Mouse (Mus musculus): ENCODE measurements around the gene Sik2.

The Sik2 gene

DNA sequence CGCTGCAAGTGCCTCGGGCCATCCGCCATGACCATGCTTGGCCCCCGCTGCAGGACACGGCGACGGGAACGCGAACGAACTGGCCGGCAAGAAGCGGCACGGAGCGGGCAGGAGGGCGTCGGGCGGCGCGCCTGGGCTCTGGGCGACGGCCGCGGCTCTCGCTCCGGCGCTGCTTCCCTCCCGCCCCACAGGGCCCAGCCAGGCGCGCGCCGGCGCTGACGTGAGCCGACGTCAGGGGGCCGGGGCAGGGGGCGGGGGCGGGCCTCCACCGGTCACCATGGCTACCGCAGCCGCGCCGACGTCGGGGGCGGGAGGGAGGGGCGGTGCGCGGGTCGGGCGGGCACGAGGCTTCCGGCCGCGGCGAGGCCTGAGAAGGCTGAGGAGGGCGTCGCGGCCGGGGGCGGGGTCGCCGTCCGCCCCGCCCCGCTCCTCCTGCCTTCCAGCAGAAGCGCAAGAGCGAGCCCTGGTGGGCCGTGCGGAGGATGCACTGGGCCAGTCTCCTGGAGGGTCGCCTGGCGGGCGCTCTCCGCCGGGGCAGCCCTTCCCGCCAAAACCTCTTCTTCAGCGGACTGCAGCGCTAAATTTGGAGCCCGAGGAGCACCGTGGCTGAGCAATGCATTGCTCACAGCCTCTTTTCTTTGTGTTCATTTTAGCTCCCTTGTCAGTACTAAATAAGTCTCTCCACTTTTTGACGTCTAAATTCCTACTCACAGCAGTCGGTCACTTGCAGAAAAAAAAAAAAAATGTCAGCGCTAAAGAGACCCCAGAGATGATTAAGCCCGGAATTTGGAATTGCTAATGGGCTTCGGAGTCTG lies at the start of gene Sik2:
Gene Sik2, minus strand, starts transcription at position 233 of the 815 bp plus-strand sequence.
- peak; percentile 93 to 94 for DNase-seq (ENCODE audit: low spot score in 2 of 2)

DNA sequence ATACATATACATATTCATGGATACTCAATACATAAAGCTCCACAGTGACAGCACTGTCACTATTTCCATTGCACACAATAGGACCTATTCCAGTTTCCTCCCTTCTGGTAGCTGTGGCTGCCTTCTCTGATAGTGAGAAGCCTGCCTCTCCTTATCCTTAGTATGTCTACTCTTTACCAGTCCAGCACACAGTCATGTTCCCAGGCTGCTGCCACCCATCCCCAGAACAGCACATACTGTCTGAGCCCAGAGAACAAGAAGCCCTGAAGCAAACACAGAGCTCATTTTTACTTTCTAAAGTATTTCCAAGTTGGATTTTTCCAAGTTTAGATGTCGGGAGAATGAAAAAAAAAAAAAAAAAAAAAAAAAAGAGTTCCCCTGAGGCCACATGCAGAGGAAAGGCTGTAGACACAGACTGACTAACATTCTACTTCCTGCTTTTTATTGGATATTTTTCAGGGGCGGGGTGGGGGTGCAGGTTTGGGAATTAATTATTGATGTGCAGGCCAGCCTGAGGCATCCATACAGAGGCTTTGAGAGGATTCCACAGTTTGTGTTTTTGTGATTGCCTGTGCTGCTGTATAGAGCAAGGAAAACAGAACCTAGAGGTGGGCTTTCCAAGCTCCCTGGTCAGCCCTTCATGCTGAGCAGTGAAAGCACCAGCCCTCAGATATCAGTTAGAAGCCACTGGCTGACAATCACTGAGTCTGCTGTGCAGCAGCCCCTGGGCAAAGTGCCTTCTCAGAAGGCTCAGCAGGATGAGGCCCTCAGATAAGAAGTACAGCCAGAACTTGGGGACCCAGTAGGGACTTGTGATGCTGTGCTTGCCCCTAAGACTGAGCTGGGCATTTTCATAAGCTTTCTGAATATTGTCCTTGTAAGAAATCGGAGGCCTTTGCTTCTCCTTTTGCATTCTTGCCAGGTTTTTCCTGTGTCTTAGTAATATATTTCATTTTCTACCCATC lies 47.8 kb upstream of the Sik2 start:
- no peak for DNase-seq (ENCODE audit: low spot score in 2 of 2)

DNA sequence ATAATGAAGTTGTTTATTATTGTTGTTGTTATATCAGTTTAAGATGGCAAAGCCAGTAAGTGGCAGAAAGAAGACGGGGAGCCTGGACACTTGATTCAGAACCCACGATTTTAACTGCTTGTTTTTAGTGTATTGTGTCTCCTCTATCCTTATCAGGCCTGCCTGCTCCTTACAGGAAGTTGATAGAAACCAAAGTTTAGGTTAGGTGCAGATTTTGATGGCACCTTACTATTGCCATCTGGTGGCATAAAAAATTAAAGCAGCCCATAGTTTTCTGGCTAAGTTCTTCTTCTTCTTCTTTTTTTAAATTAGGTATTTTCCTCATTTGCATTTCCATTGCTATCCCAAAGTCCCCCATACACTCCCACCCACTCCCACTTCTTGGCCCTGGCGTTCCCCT lies 43.3 kb upstream of the Sik2 start:
- DNase-seq (ENCODE audit: low spot score in 2 of 2): no peak

DNA sequence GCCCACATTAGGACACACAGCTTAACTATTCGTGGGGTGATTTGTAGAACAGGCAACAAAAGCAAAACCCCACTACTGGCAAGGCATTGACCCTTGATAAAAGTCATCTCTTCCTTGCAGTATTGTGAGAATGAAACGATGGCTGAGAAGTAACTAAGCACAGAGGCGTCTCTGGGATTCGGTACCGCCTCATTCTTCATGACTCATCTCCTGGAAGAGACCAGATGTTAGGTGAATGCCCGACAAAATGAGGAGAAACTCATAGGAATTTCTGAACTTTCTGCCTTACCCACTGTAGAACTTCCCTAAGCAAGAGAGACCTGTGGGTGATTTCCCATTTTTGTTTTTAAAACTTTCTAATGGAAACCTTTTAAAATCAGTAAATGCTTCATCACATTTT lies 33.3 kb upstream of the Sik2 start:
- DNase-seq (ENCODE audit: low spot score in 2 of 2): no peak

DNA sequence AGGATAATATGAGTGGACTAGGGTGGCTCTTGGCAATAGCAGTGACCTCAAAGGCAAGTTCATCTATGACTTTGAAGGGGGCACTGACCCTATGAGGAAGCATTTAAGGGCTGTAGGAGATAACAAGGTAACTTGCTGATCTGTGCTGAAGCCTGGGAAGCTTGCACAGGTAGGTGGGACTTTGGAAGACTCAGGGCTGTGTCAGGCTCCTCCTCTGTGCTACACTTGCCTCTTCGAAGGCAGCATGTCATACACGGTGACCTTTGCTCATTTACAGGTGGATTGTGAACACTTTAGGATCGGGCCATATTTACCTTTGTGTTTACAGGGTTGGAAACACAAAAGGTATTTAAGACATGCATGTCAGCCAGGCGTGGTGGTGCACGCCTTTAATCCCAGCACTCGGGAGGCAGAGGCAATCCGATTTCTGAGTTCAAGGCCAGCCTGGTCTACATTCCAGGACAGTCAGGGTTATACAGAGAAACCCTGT lies 32.7 kb upstream of the Sik2 start:
- no peak for DNase-seq (ENCODE audit: low spot score in 2 of 2)

DNA sequence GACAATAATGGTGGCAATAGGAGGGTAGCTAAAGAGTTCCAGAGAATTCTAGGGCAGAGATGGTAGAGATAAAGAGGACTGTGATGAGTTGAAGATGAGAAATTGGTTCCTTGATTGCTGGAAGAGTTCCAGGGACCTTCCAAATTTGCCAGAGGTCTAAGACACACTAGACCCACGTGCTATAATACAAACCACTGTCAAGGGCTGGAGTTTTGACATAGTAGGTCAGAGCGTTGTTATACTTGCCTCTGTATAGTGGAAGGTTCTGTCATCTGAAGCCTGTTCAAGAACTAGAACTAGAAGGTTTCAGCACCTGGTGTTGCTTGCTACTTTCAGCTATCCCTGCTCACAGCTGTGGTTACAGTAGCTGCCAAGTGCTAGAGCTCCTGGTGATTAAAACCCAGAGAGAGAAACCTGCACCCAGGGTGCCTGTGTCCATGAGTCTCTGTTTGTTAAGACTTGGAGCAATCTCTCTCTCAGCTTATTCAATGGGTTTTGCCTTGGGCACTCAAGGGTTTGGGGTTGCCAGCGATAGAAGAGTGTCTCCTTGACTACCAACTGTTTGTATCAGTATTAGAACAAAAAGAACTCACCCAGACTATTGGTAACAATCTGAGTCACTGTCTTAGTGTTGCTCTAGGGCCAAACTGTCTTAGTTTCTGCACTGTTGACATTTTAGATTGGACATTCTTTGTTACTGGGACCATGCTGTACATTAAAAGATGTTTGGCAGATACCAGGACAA lies 24.1 kb upstream of the Sik2 start:
- DNase-seq (ENCODE audit: low spot score in 2 of 2): no peak

DNA sequence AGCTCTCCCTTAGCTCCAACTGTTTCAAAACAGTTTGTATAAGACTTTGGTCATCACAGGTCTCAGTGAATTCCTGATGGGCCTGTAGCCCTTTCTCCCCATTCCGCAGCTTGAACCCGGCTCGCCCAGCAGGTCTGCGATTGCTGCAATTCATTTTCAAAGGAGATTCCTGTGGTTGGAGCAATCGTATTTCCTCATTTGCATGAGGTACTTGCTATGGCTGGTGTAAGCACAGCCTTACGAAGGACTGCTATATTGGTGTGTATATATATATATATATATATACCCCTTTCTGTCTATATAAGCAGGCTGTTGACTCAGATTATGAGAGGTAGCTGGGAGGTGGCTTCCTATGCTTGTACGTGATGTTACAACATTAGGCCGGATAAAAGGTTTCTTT lies 23.4 kb upstream of the Sik2 start:
- DNase-seq (ENCODE audit: low spot score in 2 of 2): no peak

DNA sequence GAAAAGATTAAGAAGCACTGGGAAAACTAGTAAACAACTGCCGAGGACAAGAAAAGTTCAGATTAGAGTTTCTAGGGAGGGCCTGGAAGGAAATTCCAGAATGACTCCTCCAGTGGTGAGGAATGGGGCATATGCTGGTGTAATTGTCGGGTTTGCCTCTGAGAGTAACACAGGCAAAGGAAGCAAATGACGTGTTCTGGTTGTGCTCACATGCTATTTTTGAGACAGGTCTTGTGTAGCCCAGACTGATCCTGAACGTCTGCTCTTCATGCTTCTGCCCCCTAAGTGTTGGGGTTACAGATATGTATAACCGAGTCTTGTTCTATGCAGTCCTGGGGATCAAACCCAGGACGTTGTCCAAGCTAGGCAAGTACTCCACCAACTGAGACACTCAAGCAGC lies 22.7 kb upstream of the Sik2 start:
- no peak for DNase-seq (ENCODE audit: low spot score in 2 of 2)

DNA sequence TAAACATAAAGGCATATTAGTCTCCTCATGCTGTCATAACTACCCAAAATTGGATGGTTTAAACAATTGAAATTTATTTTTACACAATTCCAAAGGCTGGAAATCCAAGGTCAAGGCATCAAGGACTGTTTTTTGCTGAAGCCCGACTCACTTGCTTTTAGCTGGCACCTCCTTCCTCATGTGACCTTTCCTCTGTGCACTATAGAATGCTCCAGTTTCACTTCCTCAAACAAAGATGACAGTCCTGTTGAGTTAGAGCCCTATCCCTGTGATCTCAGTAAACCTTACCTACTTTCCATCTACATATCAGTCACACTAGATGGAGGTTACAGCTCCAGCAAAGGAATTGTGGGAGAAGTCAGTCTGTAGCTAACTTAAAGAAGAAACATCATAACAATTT lies 21.3 kb upstream of the Sik2 start:
- no peak for DNase-seq (ENCODE audit: low spot score in 2 of 2)

DNA sequence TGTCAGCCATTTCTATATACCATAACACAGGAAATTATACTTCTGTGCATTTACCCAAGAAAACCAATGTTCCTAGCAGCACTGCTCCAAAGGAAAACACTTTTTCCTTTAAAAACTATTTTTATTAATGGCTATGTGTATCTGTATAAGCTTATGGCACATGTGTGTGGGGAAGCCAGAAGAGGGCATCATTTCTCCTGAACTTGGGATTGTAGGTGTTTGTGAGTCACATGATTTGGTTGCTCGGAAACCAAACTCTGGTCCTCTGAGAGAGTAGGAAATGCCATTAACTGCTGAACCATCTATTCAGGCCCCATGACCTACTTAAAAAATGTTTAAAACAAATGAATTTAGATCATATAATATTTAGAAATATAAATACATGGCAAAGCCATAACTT lies 18.1 kb upstream of the Sik2 start:
- DNase-seq (ENCODE audit: low spot score in 2 of 2): no peak

DNA sequence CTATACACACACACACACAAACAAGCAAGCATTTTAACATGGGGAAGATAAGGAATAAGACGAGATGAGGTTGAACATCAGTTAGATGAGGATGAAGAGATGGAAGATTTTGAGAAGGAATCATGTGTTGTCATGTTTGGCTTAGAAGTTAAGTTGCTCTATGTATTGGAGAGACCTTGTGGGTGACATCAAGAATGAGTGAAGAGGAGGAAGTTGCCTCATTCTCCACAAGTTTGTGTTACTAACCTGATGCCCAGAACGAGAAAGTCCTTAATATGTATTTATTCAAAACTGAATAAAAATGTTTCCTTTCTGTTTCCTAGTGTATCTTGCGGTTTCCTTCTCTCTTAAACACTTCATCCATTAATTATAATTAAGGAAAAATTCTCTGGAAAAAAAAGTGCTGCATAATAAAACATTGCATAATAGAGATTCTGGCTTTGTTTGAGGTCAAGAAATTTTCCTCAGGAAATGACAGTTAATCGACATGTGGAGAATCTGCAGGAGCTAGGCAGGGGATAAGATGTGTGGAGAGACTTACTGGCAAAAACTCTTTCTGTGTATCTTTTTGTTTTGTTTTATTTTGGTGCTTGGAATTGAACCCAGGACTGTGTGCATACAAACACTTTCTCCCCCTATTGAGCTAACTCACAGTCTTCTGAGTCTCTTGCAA lies 12.4 kb upstream of the Sik2 start:
- no peak for DNase-seq (ENCODE audit: low spot score in 2 of 2)

DNA sequence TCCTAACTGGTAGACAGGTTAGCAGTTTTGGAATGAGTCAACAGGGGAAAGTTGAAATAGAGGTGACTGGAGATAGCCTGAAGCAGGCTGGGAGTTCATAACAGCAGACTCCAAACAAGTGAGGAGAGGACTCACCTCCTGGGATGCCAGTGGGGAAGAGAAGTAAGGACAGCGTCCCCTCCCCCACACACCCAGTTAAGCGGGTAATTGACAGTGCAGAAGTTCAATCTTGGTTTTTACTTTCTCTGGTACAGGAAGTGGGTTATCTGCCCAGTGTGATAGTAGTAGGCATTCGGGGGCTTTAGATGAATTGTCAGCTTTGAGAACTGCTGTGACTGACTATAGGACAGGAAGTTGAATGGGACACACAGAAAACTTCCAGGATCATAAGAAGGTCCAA lies 11.5 kb upstream of the Sik2 start:
- no peak for DNase-seq (ENCODE audit: low spot score in 2 of 2)

DNA sequence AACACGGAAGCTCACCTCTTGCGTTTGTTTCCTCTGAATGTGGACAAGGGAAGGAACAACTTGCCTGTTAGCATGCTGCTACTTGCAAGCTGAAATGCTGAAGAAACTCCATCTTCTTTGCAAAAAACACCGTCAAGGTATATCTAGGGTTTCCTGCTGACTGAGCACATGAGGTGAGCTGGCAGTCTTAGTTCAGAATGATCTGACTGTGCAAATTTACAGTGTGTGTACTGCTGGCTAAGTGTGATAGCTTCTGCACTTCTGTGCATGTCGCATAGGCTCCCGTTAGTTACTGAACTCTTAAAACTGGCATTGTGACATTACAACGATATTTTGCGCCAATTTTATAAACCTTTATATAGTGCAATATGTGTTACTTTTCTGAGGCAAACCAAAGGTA lies 10.8 kb upstream of the Sik2 start:
- no peak for DNase-seq (ENCODE audit: low spot score in 2 of 2)

DNA sequence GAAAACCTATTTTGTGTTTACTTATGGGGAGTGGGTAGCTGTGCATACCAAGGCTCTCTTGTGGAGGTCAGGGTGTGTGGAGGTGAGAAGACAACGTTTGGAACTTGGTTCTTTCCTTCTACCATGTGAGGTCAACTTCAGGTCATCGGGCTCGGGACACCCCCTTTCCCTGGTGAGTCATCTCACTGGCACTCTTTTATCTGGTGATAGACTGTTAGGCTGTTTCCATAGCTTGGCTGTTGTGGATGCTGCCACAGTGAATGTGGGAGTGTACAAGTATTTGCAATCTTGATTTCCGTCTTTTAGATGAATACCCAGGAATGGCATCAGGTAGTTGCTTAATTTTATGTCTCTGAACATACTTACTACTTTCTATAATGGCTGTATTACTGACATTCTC lies 6.9 kb upstream of the Sik2 start:
- DNase-seq (ENCODE audit: low spot score in 2 of 2): peak in 1 of 2 experiments; percentile 22

DNA sequence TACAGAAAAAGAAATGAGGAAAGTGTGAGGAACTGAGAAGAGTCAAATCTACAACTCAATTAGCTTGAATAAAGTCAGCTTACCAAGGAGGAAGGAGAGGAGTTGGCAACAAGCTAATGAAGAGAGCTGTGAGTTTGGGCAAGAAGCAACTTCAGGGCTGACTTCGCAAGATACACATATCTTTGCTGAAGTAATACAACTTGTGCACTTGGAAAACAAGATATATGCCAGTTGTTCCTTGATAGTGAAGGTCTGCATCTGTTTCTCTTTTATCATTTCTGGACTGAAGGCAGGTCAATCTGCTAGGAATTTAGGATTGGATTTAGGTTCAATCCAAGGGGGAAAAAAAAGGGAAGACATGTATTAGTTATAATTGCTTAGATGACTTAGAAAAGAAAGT lies 4.8 kb upstream of the Sik2 start:
- DNase-seq (ENCODE audit: low spot score in 2 of 2): no peak

DNA sequence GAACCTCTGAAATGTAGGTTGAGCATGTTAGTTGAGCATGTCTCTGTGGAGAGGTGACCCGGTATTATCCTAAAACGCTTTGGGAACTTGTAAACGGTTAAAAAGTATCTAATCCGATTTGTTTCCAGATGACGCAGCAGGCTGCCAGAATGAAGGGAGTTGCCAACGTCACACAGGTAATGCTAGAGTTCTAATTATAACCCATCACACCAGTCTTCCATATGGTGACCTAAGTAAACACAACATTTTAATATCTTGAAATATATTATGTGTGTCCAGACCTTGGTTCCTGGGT lies 730 bp upstream of the Sik2 start:
- DNase-seq (ENCODE audit: low spot score in 2 of 2): no peak

DNA sequence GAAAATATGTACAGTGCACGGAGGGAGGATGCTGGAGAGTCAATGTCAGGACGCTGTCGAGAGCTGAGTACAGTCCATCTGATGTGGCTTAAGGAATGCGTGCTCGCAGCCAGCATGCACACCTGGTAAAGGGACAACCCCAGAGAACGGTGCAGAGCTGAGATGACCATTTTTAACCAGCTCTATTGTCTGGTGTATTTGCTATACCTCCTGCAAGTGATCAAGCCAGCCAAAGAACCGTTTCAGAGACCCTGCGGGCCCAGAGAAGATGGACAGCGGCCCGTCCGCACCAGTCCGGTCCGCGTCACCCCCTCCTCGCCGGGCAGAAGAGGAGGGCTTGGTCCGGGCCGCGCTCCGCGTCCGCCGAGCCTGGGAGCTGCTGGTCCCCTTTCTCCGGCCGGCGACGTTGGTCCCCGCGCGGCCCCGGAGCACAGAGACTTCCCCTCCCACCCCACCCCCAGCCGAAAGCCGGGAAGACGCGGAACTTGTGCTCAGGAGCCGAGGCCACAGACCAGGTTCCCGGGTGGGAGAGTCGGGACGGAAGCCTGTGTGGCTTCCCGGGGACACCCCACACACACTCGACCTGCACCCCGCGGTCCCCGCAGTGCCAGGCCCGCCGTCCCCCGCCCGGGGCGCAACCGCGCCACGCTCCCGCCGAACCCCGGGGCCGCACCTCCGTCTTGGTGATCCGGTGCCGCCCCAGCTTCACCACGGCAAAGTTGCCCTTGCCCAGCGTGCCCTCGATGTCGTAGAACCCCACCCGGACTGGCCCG lies 619 bp downstream of the Sik2 start:
- peak in 1 of 2 experiments; percentile 58 for DNase-seq (ENCODE audit: low spot score in 2 of 2)

DNA sequence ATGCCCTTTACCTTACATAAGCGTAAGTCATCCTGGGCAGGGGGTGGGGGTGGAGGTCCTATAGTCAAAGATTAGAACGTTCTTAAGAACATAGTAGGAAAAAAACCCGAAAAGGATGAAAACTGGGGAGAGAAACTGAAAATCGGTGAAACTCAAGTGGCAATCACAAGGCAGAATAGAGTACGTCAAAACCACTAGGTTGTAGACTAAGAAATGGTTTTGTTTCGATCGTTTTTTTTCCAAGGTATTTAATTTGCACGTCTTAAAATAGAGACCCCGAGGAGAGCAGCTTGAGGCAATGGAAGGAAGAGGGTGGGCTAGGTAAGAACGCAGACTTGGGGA lies 1.2 kb downstream of the Sik2 start:
- DNase-seq (ENCODE audit: low spot score in 2 of 2): no peak

DNA sequence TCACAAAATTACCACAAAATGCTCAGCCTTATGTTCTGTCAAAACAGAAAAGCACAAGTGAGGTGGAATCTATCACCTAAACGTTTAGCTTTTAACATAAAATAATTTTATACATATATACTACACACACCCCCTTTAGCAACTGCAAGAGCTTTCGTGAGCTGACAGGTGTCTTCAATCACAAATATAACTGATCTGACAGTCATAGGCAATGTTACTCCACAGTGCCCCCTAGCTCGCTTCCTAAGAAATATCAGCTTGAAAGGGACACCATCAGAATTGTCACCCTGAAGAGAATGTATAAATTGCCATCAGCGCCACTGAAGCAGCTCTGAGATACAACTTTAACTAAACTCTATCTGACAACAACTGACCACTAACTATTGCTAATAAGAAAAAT lies 2.0 kb downstream of the Sik2 start:
- DNase-seq (ENCODE audit: low spot score in 2 of 2): no peak

DNA sequence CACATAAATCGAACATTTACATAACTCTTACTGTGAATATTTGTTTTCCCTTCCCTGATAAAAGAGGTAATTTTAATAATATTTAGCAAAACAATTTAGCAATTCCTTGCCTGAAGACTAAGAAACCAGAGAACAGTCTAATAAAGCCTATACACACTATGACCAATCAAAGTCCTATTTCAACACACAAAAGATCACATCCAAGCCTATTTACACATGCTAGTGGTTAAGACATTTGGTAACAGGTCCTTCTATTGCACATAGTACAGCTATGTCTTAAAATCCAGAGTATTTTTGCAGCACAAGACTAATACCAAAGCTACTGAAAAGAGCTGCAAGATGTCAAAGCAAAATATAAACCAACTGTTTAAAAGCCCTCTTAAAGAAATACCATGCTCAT lies 4.8 kb downstream of the Sik2 start:
- no peak for DNase-seq (ENCODE audit: low spot score in 2 of 2)

DNA sequence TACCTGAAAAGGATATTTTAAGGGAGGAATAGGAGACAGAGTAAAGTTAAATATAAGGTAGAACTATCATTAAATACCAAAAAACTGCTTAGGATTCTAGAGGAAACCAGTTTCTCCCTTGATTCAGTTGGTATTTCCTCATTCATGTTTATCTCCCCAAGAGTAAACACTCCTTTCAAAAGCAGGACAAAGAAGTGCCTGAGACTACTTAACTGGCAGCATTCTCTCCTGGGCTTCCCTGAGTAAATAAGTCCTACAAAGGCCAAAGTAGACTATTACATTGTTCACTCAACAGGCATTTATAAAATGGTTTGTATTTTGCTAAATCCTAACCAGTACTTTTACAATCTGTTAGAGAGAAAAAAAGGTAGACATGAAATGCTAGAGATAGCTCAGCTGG lies 22.2 kb downstream of the Sik2 start:
- DNase-seq (ENCODE audit: low spot score in 2 of 2): no peak
